ENCODE assay signal across 8 mouse cellular contexts in genomic region chr3:38892791-38893224, GRCm38 (mm10). TPM values are rescaled to one million over a fixed set of nuclear protein-coding genes. Genes with fewer than 3 reads are reported as not detected.
A peak's percentile ranks its signal among the peaks of the same experiment; 100 is the strongest.
DNase-seq lines count a peak whose midpoint lies in the region; ATAC-seq and TF ChIP-seq lines count a peak whose summit lies in the region.

No protein-coding gene starts in this region.

- no peak for TF ChIP-seq POLR2A in embryonic fibroblast, embryonic 13.5 days (IDR thresholded peaks at IDR 0.05; ENCODE audit: low read depth, low read length)

- peak overlapping the region; percentile 62 for H3K27ac ChIP-seq in left cerebral cortex, adult 2 months
- H3K27ac ChIP-seq in embryonic fibroblast, embryonic 13.5 days (ENCODE audit: insufficient read depth, low read length), result no peak overlapping the region
- peak overlapping the region; percentile 69 for H3K27ac ChIP-seq in hindbrain, embryonic 15.5 days (replicated peaks)

- H3K9me3 ChIP-seq in hindbrain, embryonic 15.5 days, result no peaks in the 10 kb centered on the region

- H3K27me3 ChIP-seq in hindbrain, embryonic 15.5 days, result no peaks in the 10 kb centered on the region

- intact Hi-C loops in left cerebral cortex, adult 2 months (cut with DNase I), result no loop called here
- intact Hi-C loops in left cerebral cortex, postnatal 36 days (cut with DNase I), result loop anchor here (5.0 kb wide), 1 partner anchor 44 kb away; no protein-coding TSS in a partner anchor

- peaks cover 7% of the 10 kb centered on the region for H3K4me1 ChIP-seq in embryonic fibroblast, embryonic 13.5 days (ENCODE audit: control insufficient read depth, insufficient read depth, low read length)
- peaks cover 58% of the 10 kb centered on the region for H3K4me1 ChIP-seq in hindbrain, embryonic 15.5 days (replicated peaks)

- peak overlapping the region; percentile 88 for H3K4me2 ChIP-seq in hindbrain, embryonic 15.5 days

- 10% methylated on average over 6 of the region's 6 CpGs for WGBS in hindbrain, embryonic 15.5 days

- TF ChIP-seq CTCF in left cerebral cortex, adult 2 months (IDR thresholded peaks at IDR 0.05), result no peak; the same call in 1 of the 2 replicates
- TF ChIP-seq CTCF in embryonic fibroblast, embryonic 13.5 days (IDR thresholded peaks at IDR 0.05; ENCODE audit: borderline replicate concordance, insufficient read depth, low read length), result no peak

- no peak for DNase-seq in left cerebral cortex, adult 2 months (ENCODE audit: extremely low spot score in 1 of 2, low spot score in 2 of 2)
- DNase-seq in left cerebral cortex, adult 9 months (ENCODE audit: low spot score in 2 of 2), result no peak
- peak; percentile 13 for DNase-seq in neural tube, embryonic 10.5 days (ENCODE audit: extremely low spot score, low spot score)
- DNase-seq in urinary bladder, postnatal 4 days (ENCODE audit: low spot score in 2 of 2), result no peak
- DNase-seq in spleen, postnatal 10 days (ENCODE audit: low spot score in 2 of 2), result no peak
- DNase-seq in left cerebral cortex, postnatal 36 days (ENCODE audit: low spot score in 2 of 2), result no peak

- H3K4me3 ChIP-seq in left cerebral cortex, adult 2 months, result peak overlapping the region; percentile 36
- peak overlapping the region; percentile 23 for H3K4me3 ChIP-seq in embryonic fibroblast, embryonic 13.5 days (ENCODE audit: insufficient read depth, low read length)
- peak overlapping the region; percentile 61 for H3K4me3 ChIP-seq in hindbrain, embryonic 15.5 days

- H3K9ac ChIP-seq in hindbrain, embryonic 15.5 days, result peak overlapping the region; percentile 37

- ATAC-seq in hindbrain, embryonic 15.5 days (ENCODE audit: low FRiP score, low read depth), result peak; percentile 10; the same call in 1 of the 2 replicates

- peaks cover 7% of the 10 kb centered on the region for H3K36me3 ChIP-seq in hindbrain, embryonic 15.5 days

RNA-seq across cellular contexts. Expression of gene Fat4, which starts 6.1 kb away (rescaled TPM):
- 10 to 100 TPM; 13.0 to 13.2 TPM for total RNA-seq in left cerebral cortex, adult 2 months (2021)
- polyA plus RNA-seq in embryonic fibroblast, embryonic 13.5 days (2011; ENCODE audit: insufficient read length, low read depth, missing spikeins), result 35.1 and 67.9 TPM in 2 replicates
- 9.0 and 9.2 TPM in 2 replicates for polyA plus RNA-seq in hindbrain, embryonic 15.5 days (2015; fragmentation: Nextera tagmentation; extraction: Ambion mirVana)
- 10 to 100 TPM; 10.4 to 14.1 TPM for total RNA-seq in left cerebral cortex, postnatal 36 days (2021)
